Mouse (Mus musculus): ENCODE measurements around the gene Dad1.

Dad1 gene

DNA sequence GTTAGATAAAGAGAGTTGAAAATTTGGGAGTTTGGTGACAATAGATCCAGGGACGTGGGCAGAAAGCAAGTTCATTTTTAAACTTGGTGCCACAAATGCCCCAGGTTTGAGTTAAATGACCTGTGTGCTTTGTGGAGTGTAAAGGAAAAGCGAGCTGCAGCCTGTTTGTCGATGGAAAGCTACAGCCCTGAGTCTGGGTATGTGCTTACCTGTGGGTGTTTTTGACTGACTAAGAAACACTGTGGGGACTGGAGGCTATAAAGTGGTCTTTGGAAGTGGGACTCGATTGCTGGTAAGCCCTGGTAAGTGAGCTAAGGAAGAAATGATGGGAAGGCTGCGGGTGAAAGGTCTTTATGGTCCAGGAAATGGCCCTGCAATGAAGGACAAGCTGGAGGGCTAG, 47.6 kb downstream of the Dad1 start:
- no peak for DNase-seq (ENCODE audit: low read depth, low spot score)

DNA sequence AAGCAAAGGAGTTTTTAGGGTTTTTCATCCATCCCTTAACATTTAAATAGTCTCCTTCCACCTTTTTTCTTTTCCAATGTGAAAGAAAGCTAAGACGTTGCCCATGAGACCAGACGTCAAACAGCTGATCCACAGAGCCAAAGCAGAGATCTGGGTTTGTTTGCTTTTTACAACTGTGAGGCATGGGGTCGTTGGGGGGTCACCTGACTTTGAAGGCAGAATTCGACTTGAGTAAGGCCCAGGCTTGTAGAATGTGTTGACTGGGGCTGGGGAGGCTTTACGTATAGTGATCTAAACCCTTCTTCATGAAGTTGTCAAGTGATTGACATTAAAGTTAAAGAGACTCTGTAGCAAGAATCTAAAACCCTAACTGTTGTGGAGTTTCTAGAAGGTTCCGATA, 48.0 kb downstream of the Dad1 start:
- DNase-seq (ENCODE audit: low read depth, low spot score), result no peak

- DNase-seq (ENCODE audit: low read depth, low spot score), result no peak
Observed at GRCm38 (mm10) chr14:54204786-54205185, 49.1 kb downstream of the Dad1 start.

DNA sequence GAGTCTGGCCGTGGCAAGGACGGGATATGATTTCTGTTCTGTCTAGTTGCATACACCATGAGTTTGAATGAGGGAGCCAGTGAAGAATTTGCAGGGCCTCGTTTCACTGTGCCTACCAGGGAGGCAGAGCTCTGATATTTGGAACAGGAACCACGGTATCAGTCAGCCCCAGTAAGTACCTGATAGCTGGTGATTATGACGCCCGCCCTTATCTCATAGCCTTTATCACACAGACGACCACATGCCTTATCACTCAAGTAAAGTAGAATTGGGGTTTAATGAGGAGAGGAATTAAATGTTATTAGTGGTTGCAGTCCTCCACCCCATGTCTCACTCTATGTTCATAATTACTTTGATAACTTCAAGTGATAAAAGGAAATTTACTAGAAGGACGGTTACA, 49.6 kb downstream of the Dad1 start:
- DNase-seq (ENCODE audit: low read depth, low spot score), result no peak

DNA sequence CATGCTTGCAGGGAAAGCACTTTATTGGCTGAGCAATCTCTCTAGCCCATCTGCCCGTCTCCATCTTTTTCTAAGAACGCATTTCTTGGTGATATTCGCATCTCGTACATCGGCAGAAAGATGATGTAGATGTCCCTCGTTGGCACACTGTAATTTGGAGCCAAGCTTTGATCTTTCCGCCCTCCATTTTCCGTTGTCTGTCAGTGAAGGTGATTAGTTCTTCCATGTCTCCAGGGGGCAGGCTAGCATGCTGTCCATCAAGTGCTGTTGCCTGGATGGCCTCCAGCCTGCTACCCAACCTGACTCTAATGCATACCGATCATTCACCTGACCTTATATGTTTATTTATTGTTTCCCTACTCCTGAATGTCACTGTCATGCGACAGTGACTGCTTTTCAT, 50.1 kb downstream of the Dad1 start:
- no peak for DNase-seq (ENCODE audit: low read depth, low spot score)

DNA sequence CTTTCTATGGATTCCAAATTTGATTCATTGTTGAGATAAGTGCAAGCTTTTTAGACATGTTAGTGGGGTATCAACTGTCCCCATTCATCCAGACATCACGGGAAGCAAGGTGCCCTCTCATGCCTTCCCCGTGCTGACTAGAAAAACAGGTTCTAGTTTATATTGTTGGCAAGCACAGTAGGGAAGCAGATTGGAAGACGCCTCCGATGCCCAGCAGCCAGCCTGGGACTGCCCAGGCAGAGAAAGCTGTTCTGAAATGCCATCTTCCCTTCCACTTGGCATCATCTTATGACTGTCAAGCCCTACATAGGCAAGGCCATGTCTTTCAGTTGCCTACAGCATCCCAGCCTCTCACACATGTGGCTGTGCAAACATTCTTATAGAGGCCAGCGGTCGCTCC, 50.7 kb downstream of the Dad1 start:
- no peak for DNase-seq (ENCODE audit: low read depth, low spot score)

DNA sequence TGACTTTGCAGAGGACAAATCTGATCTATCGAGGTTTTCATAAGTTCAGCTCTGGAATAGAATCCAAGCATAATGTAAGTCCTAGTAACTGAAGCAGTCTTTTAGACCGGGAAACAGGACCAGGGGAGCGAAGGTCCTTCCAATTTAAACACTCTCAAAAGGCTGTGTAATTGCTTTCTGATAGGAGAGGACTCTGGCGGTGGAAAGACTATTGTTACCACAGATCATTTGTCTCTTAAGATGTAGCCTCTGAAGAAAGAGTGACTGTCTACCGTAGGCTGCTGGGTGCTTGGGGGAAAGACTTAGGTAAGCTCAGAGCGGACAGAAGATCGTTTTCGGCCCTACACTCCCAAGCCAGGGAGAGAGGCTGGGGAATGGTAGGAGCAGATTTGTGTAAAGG, 53.5 kb downstream of the Dad1 start:
- DNase-seq (ENCODE audit: low read depth, low spot score), result no peak

GRCm38 (mm10) chr14:54199662-54200061, 54.2 kb downstream of the Dad1 start:
- DNase-seq (ENCODE audit: low read depth, low spot score), result no peak

- DNase-seq (ENCODE audit: low read depth, low spot score), result no peak
Observed at GRCm38 (mm10) chr14:54197740-54198139, 56.2 kb downstream of the Dad1 start.

- no peak for DNase-seq (ENCODE audit: low read depth, low spot score)
Observed at GRCm38 (mm10) chr14:54195838-54196423, 58.0 kb downstream of the Dad1 start.

GRCm38 (mm10) chr14:54193354-54194133, 60.4 kb downstream of the Dad1 start:
- no peak for DNase-seq (ENCODE audit: low read depth, low spot score)

DNA sequence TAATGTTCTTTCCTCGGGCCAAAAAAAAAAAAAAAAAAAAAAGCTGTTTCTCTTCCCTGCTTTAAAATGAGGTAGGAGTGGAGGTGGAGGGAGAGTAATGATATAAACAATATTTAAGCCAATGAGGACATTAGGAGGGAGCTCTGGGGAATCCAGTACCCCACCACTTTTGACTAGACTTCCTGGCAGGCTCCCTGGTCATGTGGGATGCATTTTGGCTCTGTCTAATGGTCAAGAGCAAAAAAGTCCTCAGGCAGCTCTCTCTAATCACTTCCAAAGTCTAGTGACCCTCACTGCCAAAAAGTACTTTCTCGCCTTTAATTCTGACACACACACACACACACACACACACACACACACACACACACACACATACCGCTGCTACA, 61.4 kb downstream of the Dad1 start:
- DNase-seq (ENCODE audit: low read depth, low spot score), result no peak

- no peak for DNase-seq (ENCODE audit: low read depth, low spot score)
Observed at GRCm38 (mm10) chr14:54191594-54192461, 62.1 kb downstream of the Dad1 start.

GRCm38 (mm10) chr14:54191026-54191390, 62.9 kb downstream of the Dad1 start:
- no peak for DNase-seq (ENCODE audit: low read depth, low spot score)

GRCm38 (mm10) chr14:54190305-54191025, 63.4 kb downstream of the Dad1 start:
- DNase-seq (ENCODE audit: low read depth, low spot score), result no peak

- DNase-seq (ENCODE audit: low read depth, low spot score), result no peak
Observed at GRCm38 (mm10) chr14:54189255-54189654, 64.6 kb downstream of the Dad1 start.

DNA sequence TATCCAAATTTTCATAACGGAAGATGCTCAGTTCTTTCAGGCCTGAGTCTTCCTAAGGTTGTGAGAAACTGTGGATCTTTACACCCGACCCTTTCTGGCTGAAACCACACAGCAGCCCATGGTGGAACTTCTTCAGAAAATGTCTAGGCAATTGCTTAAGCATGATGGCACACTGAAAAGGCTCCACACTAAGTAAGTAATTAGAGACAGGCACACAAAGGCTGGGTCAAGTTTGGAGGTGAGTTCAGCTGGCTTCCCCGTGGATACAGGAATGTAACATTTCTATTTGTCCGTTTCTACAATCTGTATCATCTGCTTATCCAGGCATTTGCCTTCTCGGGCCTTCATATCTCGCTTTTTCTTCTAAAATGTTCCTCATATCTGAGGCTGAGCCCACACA, 66.7 kb downstream of the Dad1 start:
- DNase-seq (ENCODE audit: low read depth, low spot score), result no peak

Data from retina, adult 2 months (tissue).